Mouse (Mus musculus): ENCODE results near the gene Adssl1. TPM values are rescaled to one million over a fixed set of nuclear protein-coding genes. Genes with fewer than 3 reads are reported as not detected.

Gene Adssl1
- polyA plus RNA-seq, 1 experiment from 2014 or later = 3.8 TPM

DNA sequence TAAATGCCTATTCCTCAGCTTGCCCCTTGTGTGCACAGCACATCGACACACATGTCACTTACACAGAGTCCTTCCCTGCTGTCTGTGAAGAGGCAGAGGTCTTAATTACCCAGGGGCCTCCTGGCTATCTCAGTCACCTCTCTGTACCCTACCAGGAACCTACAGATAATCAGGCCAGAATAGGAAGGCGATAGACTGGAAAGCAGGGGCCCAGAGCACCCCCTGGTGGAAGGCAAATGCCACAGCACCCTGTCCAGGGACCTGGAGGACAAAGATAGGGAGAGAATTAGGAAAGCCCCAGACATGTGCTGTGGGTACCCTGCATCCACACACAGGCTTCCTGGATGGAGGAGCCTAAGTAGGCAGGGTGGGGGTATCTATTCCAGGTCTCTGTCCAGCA, 3.9 kb downstream of the Adssl1 start:
- Histone ChIP-seq H3K27ac (ENCODE audit: low read depth) (no peak overlapping the region), H3K4me2 (no peak overlapping the region), H3K4me1 (ENCODE audit: insufficient read depth) (peaks cover 6% of the 10 kb centered on the region; the same call in 1 of the 2 replicates), H3K27me3 (ENCODE audit: insufficient read depth, low read length) (peaks cover 9% of the 10 kb centered on the region), H3K9me3 (ENCODE audit: low read depth, low read length) (no peaks in the 10 kb centered on the region), H3K9ac (no peak overlapping the region), H3K36me3 (ENCODE audit: insufficient read depth) (no peaks in the 10 kb centered on the region), H3K4me3 (ENCODE audit: low read depth, low read length) (no peak overlapping the region)
- DNase-seq (peak; percentile 78), ATAC-seq (ENCODE audit: insufficient read depth) (no peak)
- TF ChIP-seq CTCF (IDR thresholded peaks at IDR 0.05; ENCODE audit: low read depth) = peak; percentile 91
- 15% methylated on average over 2 of the region's 2 CpGs for WGBS

DNA sequence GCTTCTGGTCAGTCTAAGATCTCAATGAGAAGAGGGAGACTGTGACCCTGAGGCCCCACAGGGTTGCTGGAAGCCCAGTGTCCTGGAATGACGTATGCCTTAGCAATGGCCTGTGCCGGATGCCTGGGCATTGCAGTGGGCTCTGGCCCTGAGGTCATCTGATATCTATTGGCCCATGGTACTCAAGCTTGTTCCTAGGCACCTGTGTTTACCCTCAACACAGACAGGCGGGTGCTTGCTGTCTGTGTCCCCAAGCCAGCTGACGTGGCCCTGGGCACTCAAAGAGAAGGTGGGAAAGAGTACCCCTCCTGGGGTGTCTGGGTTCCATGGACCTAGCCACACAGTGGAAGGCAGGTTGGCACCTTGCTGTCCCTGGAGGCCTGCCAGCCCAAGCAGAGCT, 5.9 kb downstream of the Adssl1 start:
- Histone ChIP-seq H3K9me3 (ENCODE audit: low read depth, low read length) (no peaks in the 10 kb centered on the region), H3K27me3 (ENCODE audit: insufficient read depth, low read length) (peaks cover 8% of the 10 kb centered on the region), H3K4me1 (ENCODE audit: insufficient read depth) (peaks cover 14% of the 10 kb centered on the region; the same call in 1 of the 2 replicates), H3K36me3 (ENCODE audit: insufficient read depth) (no peaks in the 10 kb centered on the region), H3K9ac (no peak overlapping the region), H3K4me3 (ENCODE audit: low read depth, low read length) (no peak overlapping the region), H3K27ac (ENCODE audit: low read depth) (no peak overlapping the region), H3K4me2 (no peak overlapping the region)
- ATAC-seq (ENCODE audit: insufficient read depth) = no peak
- 54% methylated on average over 4 of the region's 4 CpGs for WGBS
- TF ChIP-seq CTCF (IDR thresholded peaks at IDR 0.05; ENCODE audit: low read depth) = no peak
- no peak for DNase-seq

DNA sequence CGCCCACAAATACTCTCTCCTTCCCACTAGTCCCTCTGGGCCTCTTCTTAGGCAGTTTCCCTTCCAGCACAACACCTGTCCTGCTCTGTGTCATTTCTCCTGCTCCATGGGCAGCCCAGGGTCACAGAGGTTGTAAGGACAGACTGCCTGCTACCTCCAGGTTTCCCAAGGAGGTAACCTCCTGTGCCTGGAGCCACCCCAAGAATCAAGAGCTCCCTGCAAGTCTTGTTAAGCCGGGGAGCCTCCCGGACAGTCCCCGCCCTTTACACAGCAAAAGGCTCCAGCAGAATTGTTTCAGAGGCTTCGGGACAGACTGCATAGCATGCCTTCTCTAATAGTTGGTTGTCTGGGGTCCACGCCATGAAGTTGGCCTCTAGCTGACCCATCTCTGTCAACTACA, 6.6 kb downstream of the Adssl1 start:
- no peak for TF ChIP-seq CTCF (IDR thresholded peaks at IDR 0.05; ENCODE audit: low read depth)
- H3K27me3 ChIP-seq (ENCODE audit: insufficient read depth, low read length) = peaks cover 2% of the 10 kb centered on the region
- H3K36me3 ChIP-seq (ENCODE audit: insufficient read depth) = no peaks in the 10 kb centered on the region
- no peak for DNase-seq
- no peaks in the 10 kb centered on the region for H3K9me3 ChIP-seq (ENCODE audit: low read depth, low read length)
- no peak for ATAC-seq (ENCODE audit: insufficient read depth)
- H3K27ac ChIP-seq (ENCODE audit: low read depth) = no peak overlapping the region
- H3K4me3 ChIP-seq (ENCODE audit: low read depth, low read length) = no peak overlapping the region
- H3K9ac ChIP-seq = no peak overlapping the region
- 61% methylated on average over 6 of the region's 6 CpGs for WGBS
- H3K4me1 ChIP-seq (ENCODE audit: insufficient read depth) = peaks cover 14% of the 10 kb centered on the region; the same call in 1 of the 2 replicates
- no peak overlapping the region for H3K4me2 ChIP-seq

DNA sequence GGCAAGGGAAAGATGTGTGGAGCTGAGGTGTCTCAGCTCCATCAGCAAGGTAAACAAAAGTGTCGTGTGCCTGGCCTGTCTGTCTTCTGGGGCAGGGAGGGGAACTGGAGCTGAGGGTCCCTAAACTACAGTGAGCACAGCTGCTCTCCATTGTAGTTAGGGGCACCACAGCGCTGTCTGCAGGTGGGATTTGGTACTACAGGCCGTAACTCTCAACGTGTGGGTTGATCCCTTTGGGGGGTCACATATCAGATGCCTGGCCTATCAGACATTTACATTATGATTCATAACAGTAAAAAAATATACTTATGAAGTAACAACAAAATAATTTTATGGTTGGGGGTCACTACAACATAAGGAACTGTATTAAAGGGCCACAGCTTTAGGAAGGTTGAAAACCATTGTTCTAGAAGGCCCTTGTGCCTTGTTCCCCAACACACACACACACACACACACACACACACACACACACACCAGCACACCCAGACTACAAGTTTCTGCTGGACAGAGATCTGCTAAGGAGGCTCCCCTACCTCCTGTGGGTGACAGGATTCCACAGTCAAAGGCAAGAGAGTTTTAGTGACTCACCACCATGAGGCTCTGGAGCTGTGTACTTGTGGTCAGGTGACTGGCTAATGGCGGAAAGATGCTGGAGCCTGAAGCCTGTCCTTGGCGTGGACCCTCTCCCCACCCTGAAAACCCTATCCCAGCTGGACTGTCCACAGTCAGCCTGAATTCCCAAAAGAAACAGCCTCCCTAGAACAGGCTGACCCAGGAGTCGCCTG, 7.4 kb downstream of the Adssl1 start:
- no peaks in the 10 kb centered on the region for H3K27me3 ChIP-seq (ENCODE audit: insufficient read depth, low read length)
- H3K36me3 ChIP-seq (ENCODE audit: insufficient read depth) = no peaks in the 10 kb centered on the region
- H3K9me3 ChIP-seq (ENCODE audit: low read depth, low read length) = no peaks in the 10 kb centered on the region
- DNase-seq = peak; percentile 40
- TF ChIP-seq CTCF (IDR thresholded peaks at IDR 0.05; ENCODE audit: low read depth) = peak; percentile 66
- H3K9ac ChIP-seq = no peak overlapping the region
- no peak overlapping the region for H3K4me2 ChIP-seq
- H3K4me3 ChIP-seq (ENCODE audit: low read depth, low read length) = no peak overlapping the region
- no peak for ATAC-seq (ENCODE audit: insufficient read depth)
- no peak overlapping the region for H3K27ac ChIP-seq (ENCODE audit: low read depth)
- WGBS = 60% methylated on average over 7 of the region's 7 CpGs
- peaks cover 18% of the 10 kb centered on the region; the same call in 1 of the 2 replicates for H3K4me1 ChIP-seq (ENCODE audit: insufficient read depth)

DNA sequence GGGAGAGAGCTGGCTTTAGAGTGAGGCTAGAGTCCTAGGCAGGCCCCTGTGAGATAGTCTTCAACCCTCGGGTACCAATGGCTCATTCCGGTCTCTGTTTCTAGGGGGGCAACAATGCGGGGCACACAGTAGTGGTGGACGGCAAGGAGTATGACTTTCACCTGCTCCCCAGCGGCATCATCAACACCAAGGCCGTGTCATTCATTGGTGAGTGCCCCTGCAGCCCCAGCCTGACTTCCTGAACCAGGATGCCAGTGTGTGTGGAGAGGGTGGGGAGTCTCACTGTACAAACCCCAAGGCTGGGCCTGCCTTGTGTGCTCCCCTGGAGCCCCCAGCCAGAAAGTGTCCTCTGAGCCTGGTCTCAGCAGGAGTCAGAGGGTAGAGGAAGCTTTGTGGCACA, 8.4 kb downstream of the Adssl1 start:
- Histone ChIP-seq H3K36me3 (ENCODE audit: insufficient read depth) (no peaks in the 10 kb centered on the region), H3K9ac (no peak overlapping the region), H3K4me2 (no peak overlapping the region), H3K27me3 (ENCODE audit: insufficient read depth, low read length) (no peaks in the 10 kb centered on the region), H3K27ac (ENCODE audit: low read depth) (0 out of 2 replicates have a peak overlapping the region, but pooled peaks have one; percentile 3), H3K9me3 (ENCODE audit: low read depth, low read length) (no peaks in the 10 kb centered on the region), H3K4me1 (ENCODE audit: insufficient read depth) (peaks cover 20% of the 10 kb centered on the region; the same call in 1 of the 2 replicates), H3K4me3 (ENCODE audit: low read depth, low read length) (no peak overlapping the region)
- no peak for DNase-seq
- no peak for ATAC-seq (ENCODE audit: insufficient read depth)
- no peak for TF ChIP-seq CTCF (IDR thresholded peaks at IDR 0.05; ENCODE audit: low read depth)
- WGBS = 78% methylated on average over 6 of the region's 6 CpGs

DNA sequence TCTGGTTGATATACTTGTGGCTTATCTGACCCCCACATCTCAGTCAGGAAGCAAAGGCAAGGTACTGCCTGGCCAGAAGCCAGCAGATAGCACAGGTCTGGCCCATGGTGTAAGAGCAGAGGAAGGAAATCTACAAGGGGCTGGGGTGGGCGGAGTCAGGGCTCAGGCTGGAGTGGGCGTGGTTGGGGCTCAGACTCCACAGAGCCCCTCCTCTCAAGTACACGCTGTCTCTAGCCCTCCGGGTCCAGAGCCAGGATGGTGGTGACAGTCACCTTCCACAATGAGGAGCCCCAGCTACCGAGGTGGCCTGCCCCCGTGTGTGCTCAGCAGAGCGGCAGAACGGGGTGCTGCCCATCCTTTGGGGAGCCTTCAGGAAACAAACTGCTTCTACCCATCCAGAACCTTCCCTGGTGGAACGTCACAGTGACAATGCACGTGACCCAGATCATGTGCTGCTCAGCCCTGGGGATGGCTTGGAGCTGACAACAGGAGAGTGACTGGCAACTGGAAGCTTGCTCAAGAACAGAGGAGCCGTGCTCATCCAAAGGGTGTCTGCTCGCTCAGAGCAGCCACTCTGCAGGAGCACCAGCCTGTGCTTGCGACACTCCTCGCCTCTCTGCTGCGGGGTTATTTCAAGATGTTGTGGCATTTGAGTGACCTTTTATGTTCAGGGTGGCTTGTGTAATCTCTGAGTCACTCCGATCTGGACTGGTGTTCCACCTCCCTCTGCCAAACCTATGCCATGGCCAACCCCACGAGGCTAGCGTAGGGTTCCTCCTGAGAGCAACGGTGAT, 9.3 kb downstream of the Adssl1 start:
- no peak overlapping the region for H3K9ac ChIP-seq
- WGBS = 25% methylated on average over 19 of the region's 19 CpGs
- H3K9me3 ChIP-seq (ENCODE audit: low read depth, low read length) = no peaks in the 10 kb centered on the region
- no peak for TF ChIP-seq CTCF (IDR thresholded peaks at IDR 0.05; ENCODE audit: low read depth)
- peak; percentile 82 for ATAC-seq (ENCODE audit: insufficient read depth)
- H3K27me3 ChIP-seq (ENCODE audit: insufficient read depth, low read length) = no peaks in the 10 kb centered on the region
- no peaks in the 10 kb centered on the region for H3K36me3 ChIP-seq (ENCODE audit: insufficient read depth)
- peak overlapping the region; percentile 62 for H3K4me2 ChIP-seq
- H3K4me1 ChIP-seq (ENCODE audit: insufficient read depth) = peaks cover 20% of the 10 kb centered on the region; the same call in 1 of the 2 replicates
- H3K27ac ChIP-seq (ENCODE audit: low read depth) = 0 out of 2 replicates have a peak overlapping the region, but pooled peaks have one; percentile 3
- peak; percentile 87 for DNase-seq
- peak overlapping the region; percentile 18; the same call in 1 of the 2 replicates for H3K4me3 ChIP-seq (ENCODE audit: low read depth, low read length)

DNA sequence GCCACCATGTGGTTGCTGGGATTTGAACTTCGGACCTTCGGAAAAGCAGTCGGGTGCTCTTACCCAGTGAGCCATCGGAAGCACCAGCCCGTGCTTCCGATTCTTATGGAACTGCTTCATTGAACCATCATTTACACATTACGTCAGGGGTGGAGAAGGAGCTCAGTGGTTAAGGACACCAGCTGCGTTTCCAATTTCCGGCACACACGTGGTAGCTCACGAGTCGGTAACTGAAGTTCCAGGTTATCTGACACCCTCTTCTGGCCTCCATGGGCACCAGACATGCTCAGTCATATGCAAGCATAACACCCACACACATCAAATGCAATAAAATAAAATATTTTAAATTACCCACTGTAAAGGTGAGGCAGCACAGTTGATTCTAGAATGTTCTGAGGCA, 10.2 kb downstream of the Adssl1 start:
- Histone ChIP-seq H3K4me3 (ENCODE audit: low read depth, low read length) (no peak overlapping the region), H3K27ac (ENCODE audit: low read depth) (no peak overlapping the region), H3K27me3 (ENCODE audit: insufficient read depth, low read length) (no peaks in the 10 kb centered on the region), H3K4me2 (no peak overlapping the region), H3K4me1 (ENCODE audit: insufficient read depth) (peaks cover 20% of the 10 kb centered on the region; the same call in 1 of the 2 replicates), H3K36me3 (ENCODE audit: insufficient read depth) (no peaks in the 10 kb centered on the region), H3K9me3 (ENCODE audit: low read depth, low read length) (no peaks in the 10 kb centered on the region), H3K9ac (no peak overlapping the region)
- DNase-seq (no peak), ATAC-seq (ENCODE audit: insufficient read depth) (no peak)
- WGBS = 93% methylated on average over 12 of the region's 12 CpGs
- no peak for TF ChIP-seq CTCF (IDR thresholded peaks at IDR 0.05; ENCODE audit: low read depth)

Measured in lung, embryonic 14.5 days (tissue).